Mouse (Mus musculus): ENCODE data around the gene Nav2. TPM values are rescaled to one million over a fixed set of nuclear protein-coding genes. Genes with fewer than 3 reads are reported as not detected.

Nav2 gene
- total and polyA plus RNA-seq, 3 experiments: 2.0 to 2.7 TPM; not detected in 1

GRCm38 (mm10) chr7:49492622-49493021 is 584.1 kb downstream of the Nav2 start:
- Histone ChIP-seq H3K9me3 (replicated peaks; ENCODE audit: insufficient read depth, low read length) (no peaks in the 10 kb centered on the region), H3K79me2 (ENCODE audit: control insufficient read depth, insufficient read depth, low read length, poor library complexity) (no peaks in the 10 kb centered on the region), H3K27ac (ENCODE audit: control insufficient read depth, low read depth, low read length) (no peak overlapping the region), H3K4me3 (ENCODE audit: control insufficient read depth in 1 of 2, insufficient read depth in 1 of 2, low read depth in 2 of 2, low read length in 2 of 2) (no peak overlapping the region), H3K9ac (ENCODE audit: control insufficient read depth, low read depth, low read length, poor library complexity, severe bottlenecking) (no peak overlapping the region), H3K27me3 (ENCODE audit: control insufficient read depth in 1 of 2, insufficient read depth in 2 of 2, low read length in 2 of 2) (no peaks in the 10 kb centered on the region), H3K4me1 (ENCODE audit: control insufficient read depth in 1 of 2, insufficient read depth in 2 of 2, low read length in 2 of 2) (no peaks in the 10 kb centered on the region), H3K36me3 (ENCODE audit: control insufficient read depth in 1 of 2, insufficient read depth in 2 of 2, low read length in 2 of 2) (no peaks in the 10 kb centered on the region)
- DNase-seq (ENCODE audit: low read depth, low spot score): no peak
- TF ChIP-seq BHLHE40 (IDR thresholded peaks at IDR 0.05; ENCODE audit: borderline replicate concordance, low read depth, low read length): no peak
- no peak for TF ChIP-seq ZKSCAN1 (IDR thresholded peaks at IDR 0.05; ENCODE audit: low read depth, low read length)
- no peak for TF ChIP-seq E2F4 (IDR thresholded peaks at IDR 0.05; ENCODE audit: borderline replicate concordance, low read depth, low read length)
- TF ChIP-seq MXI1 (IDR thresholded peaks at IDR 0.05; ENCODE audit: low read depth, low read length): no peak
- no peak for TF ChIP-seq MAZ (IDR thresholded peaks at IDR 0.05; ENCODE audit: low read depth, low read length)
- no peak for TF ChIP-seq POLR2A (IDR thresholded peaks at IDR 0.05; ENCODE audit: control insufficient read depth in 1 of 2, insufficient read depth in 1 of 2, low read depth in 1 of 2, low read length in 2 of 2, poor library complexity in 1 of 2)
- TF ChIP-seq RCOR1 (IDR thresholded peaks at IDR 0.05; ENCODE audit: low read depth, low read length): no peak
- TF ChIP-seq EP300 (IDR thresholded peaks at IDR 0.05; ENCODE audit: low read depth in 1 of 2, low read length in 2 of 2): no peak
- TF ChIP-seq MEF2A (IDR thresholded peaks at IDR 0.05; ENCODE audit: extremely low read depth, insufficient replicate concordance, low read depth, low read length, poor library complexity, severe bottlenecking): no peak
- TF ChIP-seq NRF1 (IDR thresholded peaks at IDR 0.05; ENCODE audit: insufficient read depth, low read depth, low read length, poor library complexity, severe bottlenecking): no peak
- no peak for TF ChIP-seq MYB (IDR thresholded peaks at IDR 0.05; ENCODE audit: low read depth, low read length)

DNA sequence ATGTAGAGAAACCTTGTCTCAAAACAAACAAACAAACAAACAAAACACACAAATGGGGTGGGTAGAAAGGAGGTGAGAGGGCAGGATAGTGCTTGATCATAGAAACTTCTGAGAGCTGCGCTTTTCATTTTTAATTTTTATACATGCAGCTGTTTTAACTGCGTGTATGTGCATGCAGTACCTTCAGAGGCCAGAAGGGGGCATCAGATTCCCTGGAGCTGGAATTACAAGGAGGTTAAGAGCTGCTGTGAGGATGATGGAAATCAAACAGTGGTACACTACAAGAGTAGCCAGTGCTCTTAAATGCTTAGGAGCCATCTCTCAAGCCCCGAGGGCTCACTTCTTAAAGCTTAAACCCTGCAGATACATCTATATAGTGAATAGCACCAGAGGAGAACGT is 584.7 kb downstream of the Nav2 start:
- H3K4me3 ChIP-seq (ENCODE audit: control insufficient read depth in 1 of 2, insufficient read depth in 1 of 2, low read depth in 2 of 2, low read length in 2 of 2): no peak overlapping the region
- DNase-seq (ENCODE audit: low read depth, low spot score): peak; percentile 62
- H3K36me3 ChIP-seq (ENCODE audit: control insufficient read depth in 1 of 2, insufficient read depth in 2 of 2, low read length in 2 of 2): no peaks in the 10 kb centered on the region
- H3K9me3 ChIP-seq (replicated peaks; ENCODE audit: insufficient read depth, low read length): no peaks in the 10 kb centered on the region
- TF ChIP-seq ZC3H11A (IDR thresholded peaks at IDR 0.05; ENCODE audit: low read depth, low read length) (peak; percentile 21; the same call in 1 of the 2 replicates), CTCF (IDR thresholded peaks at IDR 0.05 in 2 of 3, conservative IDR thresholded peaks at IDR 0.05 in 1 of 3; ENCODE audit: control insufficient read depth in 1 of 3, insufficient read depth in 1 of 3, low read depth in 2 of 3, low read length in 3 of 3, poor library complexity in 1 of 3, severe bottlenecking in 1 of 3) (peak; percentile 67 to 91 (median 76)), ZMIZ1 (IDR thresholded peaks at IDR 0.05; ENCODE audit: low read depth, low read length) (no peak), RAD21 (IDR thresholded peaks at IDR 0.05; ENCODE audit: low read depth, low read length) (peak; percentile 57), SMC3 (IDR thresholded peaks at IDR 0.05; ENCODE audit: low read depth, low read length) (peak; percentile 71), TBP (IDR thresholded peaks at IDR 0.05; ENCODE audit: low read depth, low read length) (no peak), POLR2AphosphoS5 (IDR thresholded peaks at IDR 0.05; ENCODE audit: borderline replicate concordance, low read depth, low read length) (no peak)
- no peaks in the 10 kb centered on the region for H3K4me1 ChIP-seq (ENCODE audit: control insufficient read depth in 1 of 2, insufficient read depth in 2 of 2, low read length in 2 of 2)
- no peak overlapping the region for H3K9ac ChIP-seq (ENCODE audit: control insufficient read depth, low read depth, low read length, poor library complexity, severe bottlenecking)
- no peaks in the 10 kb centered on the region for H3K79me2 ChIP-seq (ENCODE audit: control insufficient read depth, insufficient read depth, low read length, poor library complexity)
- H3K27ac ChIP-seq (ENCODE audit: control insufficient read depth, low read depth, low read length): no peak overlapping the region
- H3K27me3 ChIP-seq (ENCODE audit: control insufficient read depth in 1 of 2, insufficient read depth in 2 of 2, low read length in 2 of 2): no peaks in the 10 kb centered on the region

Measured in MEL (cell line).